Mouse (Mus musculus) hindbrain, embryonic 16.5 days (tissue): ENCODE data around the gene Cdx2. TPM values are rescaled to one million over a fixed set of nuclear protein-coding genes. Genes with fewer than 3 reads are reported as not detected.

Experiments used
- ATAC-seq: fragments of 200-750 bp; cut with Nextera tagmentation; 2 replicates; pipeline ENCODE4 v1.8.0; 2017; ENCODE audit warnings: moderate TSS enrichment, moderate library complexity
- H3K27ac ChIP-seq: fragments of 300-500 bp; sonication (generic); 2 replicates; pipeline ENCODE4 v1.5.1; 2014; ENCODE audit warnings: low read depth, mild to moderate bottlenecking, control low read depth, low read length, moderate library complexity
- H3K27me3 ChIP-seq: fragments of 300-500 bp; sonication (generic); replicated peaks from 2 replicates; pipeline ENCODE4 v1.6.1; 2014; ENCODE audit warnings: low read length; ENCODE audit not compliant: control insufficient read depth, insufficient read depth
- H3K36me3 ChIP-seq: fragments of 300-500 bp; sonication (generic); 2 replicates; pipeline ENCODE4 v1.6.1; 2014; ENCODE audit warnings: mild to moderate bottlenecking, low read length, moderate library complexity, mixed read lengths; ENCODE audit not compliant: control insufficient read depth, insufficient read depth
- H3K4me1 ChIP-seq: fragments of 300-500 bp; sonication (generic); 2 replicates; pipeline ENCODE4 v1.6.1; 2014; ENCODE audit warnings: low read depth, low read length; ENCODE audit not compliant: control insufficient read depth, insufficient read depth
- H3K4me2 ChIP-seq: fragments of 300-500 bp; sonication (generic); 2 replicates; pipeline ENCODE4 v1.6.1; 2014; ENCODE audit warnings: mild to moderate bottlenecking, low read length, control low read depth, moderate library complexity
- H3K4me3 ChIP-seq: fragments of 300-500 bp; sonication (generic); 2 replicates; pipeline ENCODE4 v1.5.1; 2014; ENCODE audit warnings: mild to moderate bottlenecking, low read length, control low read depth, moderate library complexity
- H3K9ac ChIP-seq: fragments of 300-500 bp; sonication (generic); 2 replicates; pipeline ENCODE4 v1.6.1; 2014; ENCODE audit warnings: low read depth, mild to moderate bottlenecking, control low read depth, low read length, moderate library complexity
- H3K9me3 ChIP-seq: fragments of 300-500 bp; sonication (generic); 2 replicates; pipeline ENCODE4 v1.6.1; 2014; ENCODE audit warnings: mild to moderate bottlenecking, low read length, moderate library complexity; ENCODE audit not compliant: control insufficient read depth
- WGBS: fragments of 180-500 bp; shearing (Covaris S2); extraction: QIAGEN DNeasy Blood & Tissue Kit; methylation state at CpG from one replicate; pipeline ENCODE4 v1.1.7; 2014; 5-methylcytosine and 5-hydroxymethylcytosine counted together
- polyA plus RNA-seq: library from polyadenylated mRNA; unstranded; fragments of >200 nt; fragmentation: Nextera tagmentation; extraction: Ambion mirVana; gene quantifications from 2 replicates; pipeline ENCODE4 v1.2.1, GENCODE M21; 2015

Gene Cdx2
- polyA plus RNA-seq, 1 experiment from 2014 or later, result not detected

- 3% methylated on average over 21 of the region's 21 CpGs for WGBS
- Histone ChIP-seq H3K36me3 (no peaks in the 10 kb centered on the region), H3K9me3 (no peaks in the 10 kb centered on the region), H3K27me3 (peaks cover 87% of the 10 kb centered on the region), H3K4me3 (no peak overlapping the region), H3K4me2 (no peak overlapping the region), H3K9ac (no peak overlapping the region), H3K4me1 (no peaks in the 10 kb centered on the region), H3K27ac (no peak overlapping the region)
- no peak for ATAC-seq
These were observed 5.9 kb downstream of the Cdx2 start for GRCm38 (mm10) chr5:147300917-147301780.

- no peak overlapping the region for H3K4me3 ChIP-seq
- H3K27me3 ChIP-seq, result peaks cover 86% of the 10 kb centered on the region
- no peak overlapping the region for H3K9ac ChIP-seq
- no peak overlapping the region; the same call in 1 of the 2 replicates for H3K4me2 ChIP-seq
- 11% methylated on average over 4 of the region's 4 CpGs for WGBS
- H3K9me3 ChIP-seq, result no peaks in the 10 kb centered on the region
- ATAC-seq, result no peak
- H3K4me1 ChIP-seq, result no peaks in the 10 kb centered on the region
- H3K27ac ChIP-seq, result no peak overlapping the region
- no peaks in the 10 kb centered on the region for H3K36me3 ChIP-seq
These were observed 7.1 kb downstream of the Cdx2 start for GRCm38 (mm10) chr5:147300001-147300363.

GRCm38 (mm10) chr5:147299255-147300000 lies 7.6 kb downstream of the Cdx2 start:
- H3K9me3 ChIP-seq, result no peaks in the 10 kb centered on the region
- H3K27me3 ChIP-seq, result peaks cover 85% of the 10 kb centered on the region
- H3K4me1 ChIP-seq, result no peaks in the 10 kb centered on the region
- no peak overlapping the region for H3K9ac ChIP-seq
- no peak overlapping the region for H3K4me3 ChIP-seq
- under 1% methylated on average over 41 of the region's 41 CpGs for WGBS
- H3K4me2 ChIP-seq, result peak overlapping the region; percentile 20
- no peaks in the 10 kb centered on the region for H3K36me3 ChIP-seq
- no peak overlapping the region for H3K27ac ChIP-seq
- no peak for ATAC-seq

- H3K4me3 ChIP-seq, result no peak overlapping the region
- 64% methylated on average over 5 of the region's 5 CpGs for WGBS
- H3K27me3 ChIP-seq, result peaks cover 88% of the 10 kb centered on the region
These were observed 9.8 kb downstream of the Cdx2 start for GRCm38 (mm10) chr5:147297249-147297648.

GRCm38 (mm10) chr5:147294121-147294520 lies 12.9 kb downstream of the Cdx2 start:
- Histone ChIP-seq H3K9ac (no peak overlapping the region), H3K27me3 (peaks cover 64% of the 10 kb centered on the region), H3K4me2 (no peak overlapping the region), H3K4me3 (no peak overlapping the region), H3K27ac (no peak overlapping the region), H3K9me3 (no peaks in the 10 kb centered on the region; the same call in 1 of the 2 replicates), H3K36me3 (no peaks in the 10 kb centered on the region), H3K4me1 (no peaks in the 10 kb centered on the region)
- WGBS, result 13% methylated on average over 20 of the region's 20 CpGs
- no peak for ATAC-seq

More at GRCm38 (mm10) chr5:147297249-147297648, 9.8 kb downstream of the Cdx2 start:
- Histone ChIP-seq H3K4me2 (no peak overlapping the region), H3K36me3 (no peaks in the 10 kb centered on the region), H3K9ac (no peak overlapping the region), H3K4me1 (no peaks in the 10 kb centered on the region), H3K27ac (no peak overlapping the region), H3K9me3 (no peaks in the 10 kb centered on the region)
- no peak for ATAC-seq

- no peak overlapping the region for H3K27ac ChIP-seq
- no peaks in the 10 kb centered on the region; the same call in 1 of the 2 replicates for H3K9me3 ChIP-seq
- ATAC-seq, result peak; percentile 63; the same call in 1 of the 2 replicates
- H3K36me3 ChIP-seq, result no peaks in the 10 kb centered on the region
- H3K4me3 ChIP-seq, result no peak overlapping the region
- no peaks in the 10 kb centered on the region for H3K4me1 ChIP-seq
- H3K9ac ChIP-seq, result no peak overlapping the region
- H3K4me2 ChIP-seq, result no peak overlapping the region
- peaks cover 59% of the 10 kb centered on the region for H3K27me3 ChIP-seq
- WGBS, result 9% methylated on average over 17 of the region's 18 CpGs
These were observed 13.8 kb downstream of the Cdx2 start for GRCm38 (mm10) chr5:147293127-147293910.

- H3K4me2 ChIP-seq, result no peak overlapping the region
- WGBS, result 47% methylated on average over 13 of the region's 13 CpGs
- no peak overlapping the region for H3K4me3 ChIP-seq
- H3K27ac ChIP-seq, result no peak overlapping the region
- no peaks in the 10 kb centered on the region for H3K36me3 ChIP-seq
- H3K27me3 ChIP-seq, result peaks cover 52% of the 10 kb centered on the region
- H3K9ac ChIP-seq, result no peak overlapping the region
- H3K4me1 ChIP-seq, result no peaks in the 10 kb centered on the region
- H3K9me3 ChIP-seq, result no peaks in the 10 kb centered on the region; the same call in 1 of the 2 replicates
- ATAC-seq, result no peak
These were observed 14.5 kb downstream of the Cdx2 start for GRCm38 (mm10) chr5:147292506-147293120.

GRCm38 (mm10) chr5:147291764-147292505 lies 15.1 kb downstream of the Cdx2 start:
- peaks cover 46% of the 10 kb centered on the region for H3K27me3 ChIP-seq
- no peak overlapping the region for H3K4me2 ChIP-seq
- ATAC-seq, result no peak
- no peaks in the 10 kb centered on the region for H3K36me3 ChIP-seq
- H3K27ac ChIP-seq, result no peak overlapping the region
- WGBS, result 38% methylated on average over 16 of the region's 16 CpGs
- no peaks in the 10 kb centered on the region; the same call in 1 of the 2 replicates for H3K9me3 ChIP-seq
- H3K4me1 ChIP-seq, result no peaks in the 10 kb centered on the region
- H3K4me3 ChIP-seq, result no peak overlapping the region
- H3K9ac ChIP-seq, result no peak overlapping the region
